Mouse (Mus musculus) bone marrow macrophage, adult 2 months (primary cell): Measurements from ENCODE around the gene Acadm. TPM values are rescaled to one million over a fixed set of nuclear protein-coding genes. Genes with fewer than 3 reads are reported as not detected.

Experiments
- H3K27ac ChIP-seq: 2 replicates; pipeline ENCODE4 v1.5.1; 2012; ENCODE audit warnings: low read depth, low read length; ENCODE audit not compliant: insufficient read depth
- H3K4me1 ChIP-seq: 2 replicates; pipeline ENCODE4 v1.6.1; 2012; ENCODE audit warnings: low read length; ENCODE audit not compliant: control insufficient read depth, insufficient read depth
- H3K4me3 ChIP-seq: 2 replicates; pipeline ENCODE4 v1.5.1; 2012; ENCODE audit warnings: mild to moderate bottlenecking, low read length, moderate library complexity; ENCODE audit not compliant: insufficient read depth
- CTCF ChIP-seq: IDR thresholded peaks from 2 replicates; pipeline ENCODE4 v1.5.1; 2012; ENCODE audit warnings: low read depth, mild to moderate bottlenecking, low read length, moderate library complexity
- POLR2A ChIP-seq: IDR thresholded peaks from 2 replicates; pipeline ENCODE4 v1.6.1; 2012; ENCODE audit warnings: mild to moderate bottlenecking, low read depth, low read length, borderline replicate concordance
- polyA plus RNA-seq: library from polyadenylated mRNA; stranded (reverse); fragments of >200 nt; gene quantifications from 2 replicates; pipeline ENCODE4 v1.2.4, GENCODE M21; 2012; ENCODE audit not compliant: missing spikeins, insufficient read depth, insufficient read length

Gene Acadm
- polyA plus RNA-seq, 1 experiment = 78.7 TPM

DNA sequence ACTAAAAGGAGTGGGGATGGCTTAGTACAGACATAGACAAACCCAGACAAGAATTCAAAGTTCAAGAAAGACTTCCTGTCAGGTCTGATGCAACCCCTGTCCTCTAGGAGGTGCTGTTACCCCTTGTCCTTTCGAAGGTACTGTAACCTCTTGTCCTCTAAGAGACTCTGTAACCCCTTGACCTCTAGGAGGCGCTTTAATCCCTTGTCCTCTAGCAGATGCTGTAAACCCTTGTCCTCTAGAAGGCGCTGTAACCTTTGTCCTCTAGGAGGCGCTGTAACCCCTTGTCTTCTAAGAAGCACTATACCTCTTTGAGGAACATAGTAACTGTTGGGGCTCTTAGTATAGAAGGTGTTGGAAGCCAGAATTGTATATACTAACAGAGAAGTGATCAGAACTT lies 24.1 kb upstream of the Acadm start:
- no peak for TF ChIP-seq POLR2A
- TF ChIP-seq CTCF = no peak
- no peak overlapping the region for H3K4me3 ChIP-seq
- H3K27ac ChIP-seq = no peak overlapping the region
- H3K4me1 ChIP-seq = no peaks in the 10 kb centered on the region

DNA sequence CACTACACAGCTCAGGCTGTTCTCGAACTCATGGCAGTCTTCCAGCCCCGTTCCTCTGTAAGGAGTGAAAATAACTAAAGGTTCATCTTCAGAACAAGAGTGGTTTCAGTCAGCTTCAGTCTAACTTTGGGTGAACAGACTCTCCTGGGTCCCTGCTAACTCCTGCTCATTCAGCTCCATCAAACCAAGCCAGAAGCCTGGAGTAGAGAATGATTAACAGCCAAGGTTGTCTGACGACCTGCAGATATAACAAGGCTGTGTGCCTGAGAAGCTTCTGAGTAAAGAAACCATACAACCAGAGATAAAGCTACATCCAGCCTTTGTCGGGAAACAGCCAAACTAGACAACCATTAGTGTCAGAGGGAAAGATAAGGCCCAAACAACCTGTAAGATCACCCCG lies 23.0 kb upstream of the Acadm start:
- Histone ChIP-seq H3K27ac (no peak overlapping the region), H3K4me3 (no peak overlapping the region), H3K4me1 (no peaks in the 10 kb centered on the region)
- TF ChIP-seq POLR2A = no peak
- TF ChIP-seq CTCF = no peak

DNA sequence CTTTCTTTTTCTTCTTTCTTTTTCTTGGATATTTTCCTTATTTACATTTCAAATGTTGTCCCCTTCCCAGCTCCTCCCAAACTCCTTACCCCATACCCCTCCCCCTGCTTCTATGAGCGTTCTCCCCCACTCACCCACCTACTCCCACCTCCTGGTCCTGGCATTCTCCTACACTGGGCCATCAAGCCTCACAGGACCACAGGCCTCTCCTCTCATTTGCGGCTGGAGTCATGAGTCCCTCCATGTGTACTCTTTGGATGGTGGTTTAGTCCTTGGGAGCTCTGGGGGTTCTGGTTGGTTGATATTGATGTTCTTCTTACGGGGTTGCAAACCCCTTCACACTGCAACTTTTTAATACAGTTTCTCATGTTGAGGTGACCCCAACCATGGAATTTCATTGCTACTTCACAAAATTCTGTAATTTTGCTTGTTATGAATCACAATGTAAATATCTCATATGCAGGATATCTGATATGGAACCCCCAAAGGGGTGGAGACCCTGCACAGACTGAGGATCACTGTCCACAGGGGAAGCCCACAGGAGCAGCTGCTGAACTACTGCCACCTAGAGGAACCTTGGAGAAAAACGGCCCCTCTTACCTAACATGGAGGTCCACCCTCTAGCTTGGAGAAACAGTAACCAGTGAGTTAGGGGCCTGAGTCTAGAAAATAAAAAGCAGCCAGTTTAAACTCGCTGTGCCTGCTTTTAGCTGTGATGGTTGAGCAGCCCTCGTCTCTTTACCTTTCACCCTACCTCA lies 17.4 kb upstream of the Acadm start:
- Histone ChIP-seq H3K27ac (no peak overlapping the region), H3K4me3 (no peak overlapping the region), H3K4me1 (no peaks in the 10 kb centered on the region)
- TF ChIP-seq POLR2A (no peak), CTCF (no peak; the same call in 1 of the 2 replicates)

DNA sequence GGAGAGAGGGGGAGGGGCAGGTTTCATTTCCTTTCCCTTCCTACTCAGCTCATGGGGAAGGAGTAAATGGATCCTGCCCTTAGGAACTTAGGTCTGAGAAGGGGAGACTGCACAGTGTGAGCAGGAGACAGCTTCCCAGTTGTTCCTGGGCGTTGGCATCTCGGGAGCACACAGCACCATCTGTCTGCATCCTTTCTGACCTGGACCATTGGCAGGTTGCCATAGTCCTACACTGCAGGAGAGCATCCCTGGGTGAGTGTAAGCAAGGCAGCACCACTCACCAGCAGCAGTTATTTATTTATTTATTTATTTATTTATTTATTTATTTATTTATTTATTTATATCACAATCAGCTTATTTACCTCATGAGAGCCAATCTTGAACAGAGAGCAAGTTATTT lies 16.5 kb upstream of the Acadm start:
- TF ChIP-seq CTCF (no peak), POLR2A (no peak)
- H3K4me1 ChIP-seq = no peaks in the 10 kb centered on the region
- H3K4me3 ChIP-seq = no peak overlapping the region
- H3K27ac ChIP-seq = no peak overlapping the region

DNA sequence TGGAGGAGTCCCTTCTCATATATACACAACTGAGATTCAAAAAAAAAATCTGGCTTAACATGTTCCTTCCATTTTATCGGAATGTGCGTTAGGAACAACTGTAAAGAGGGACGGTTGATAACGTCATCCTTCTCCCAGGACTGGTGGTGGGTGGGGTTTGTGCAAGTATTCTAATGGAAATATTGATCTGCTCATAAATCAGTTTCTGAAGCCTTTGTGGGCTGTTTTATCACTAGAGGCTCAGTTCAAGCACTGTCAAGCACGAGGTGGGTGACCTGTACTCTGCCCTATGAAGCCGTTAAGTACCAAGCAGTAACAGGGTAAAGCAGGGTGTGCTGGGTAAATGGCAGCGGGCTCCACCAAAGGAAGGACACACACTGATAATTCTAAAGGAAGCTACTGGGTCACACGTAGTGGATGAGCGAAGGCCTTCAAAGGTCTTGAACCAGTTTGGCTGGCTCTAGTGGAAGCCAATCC lies 15.3 kb upstream of the Acadm start:
- Histone ChIP-seq H3K27ac (no peak overlapping the region), H3K4me3 (no peak overlapping the region), H3K4me1 (no peaks in the 10 kb centered on the region)
- TF ChIP-seq POLR2A (no peak), CTCF (no peak)

DNA sequence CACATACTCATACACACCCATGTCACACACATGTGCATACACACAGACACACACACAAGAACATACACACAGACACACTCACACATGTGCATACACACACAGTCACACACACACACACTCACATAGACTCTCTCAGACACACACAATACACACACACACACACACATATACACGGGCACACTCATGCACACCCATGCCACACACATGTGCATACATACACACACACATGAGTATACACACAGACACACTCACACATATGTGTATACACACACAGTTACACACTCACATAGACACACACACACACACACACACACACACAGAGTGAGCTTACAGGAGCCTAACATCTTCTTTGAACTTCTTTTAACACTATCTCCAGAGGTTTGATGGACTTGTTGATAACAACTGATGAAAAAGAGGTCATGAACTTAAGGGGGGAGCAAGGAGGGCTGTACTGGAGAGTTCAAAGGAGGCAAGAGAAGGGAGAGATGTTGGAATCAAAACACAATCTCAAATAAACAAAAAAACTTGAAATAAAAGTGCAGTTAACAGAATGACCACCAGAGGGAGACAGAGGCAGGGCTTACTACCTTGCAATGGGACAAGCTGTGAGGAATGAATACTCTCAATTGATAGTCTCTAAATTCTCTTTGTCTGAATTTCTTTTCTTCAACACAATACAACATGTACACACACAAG lies 14.8 kb upstream of the Acadm start:
- TF ChIP-seq POLR2A (no peak), CTCF (no peak)
- H3K4me3 ChIP-seq = no peak overlapping the region
- no peak overlapping the region for H3K27ac ChIP-seq
- H3K4me1 ChIP-seq = no peaks in the 10 kb centered on the region

DNA sequence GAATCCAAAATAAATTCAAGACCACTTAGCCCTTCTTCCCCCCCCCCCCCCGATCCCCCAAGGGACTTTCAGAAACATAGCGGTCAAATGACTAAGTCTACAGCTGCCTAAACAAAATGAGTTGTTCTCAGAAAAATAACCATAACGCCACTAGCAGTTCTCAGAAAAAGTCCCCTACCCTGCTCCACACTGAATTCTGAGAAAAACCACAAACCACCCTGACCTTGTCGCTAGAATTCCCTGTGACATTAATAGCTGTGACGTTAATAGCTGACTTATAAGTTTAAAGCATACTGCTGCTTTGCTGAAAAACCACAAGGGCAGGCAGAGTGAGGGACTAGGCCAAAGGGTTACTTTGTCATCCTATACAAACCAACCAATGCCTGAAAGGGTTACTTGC lies 13.5 kb upstream of the Acadm start:
- H3K27ac ChIP-seq = no peak overlapping the region
- H3K4me1 ChIP-seq = no peaks in the 10 kb centered on the region
- no peak overlapping the region for H3K4me3 ChIP-seq
- no peak for TF ChIP-seq CTCF
- TF ChIP-seq POLR2A = no peak

DNA sequence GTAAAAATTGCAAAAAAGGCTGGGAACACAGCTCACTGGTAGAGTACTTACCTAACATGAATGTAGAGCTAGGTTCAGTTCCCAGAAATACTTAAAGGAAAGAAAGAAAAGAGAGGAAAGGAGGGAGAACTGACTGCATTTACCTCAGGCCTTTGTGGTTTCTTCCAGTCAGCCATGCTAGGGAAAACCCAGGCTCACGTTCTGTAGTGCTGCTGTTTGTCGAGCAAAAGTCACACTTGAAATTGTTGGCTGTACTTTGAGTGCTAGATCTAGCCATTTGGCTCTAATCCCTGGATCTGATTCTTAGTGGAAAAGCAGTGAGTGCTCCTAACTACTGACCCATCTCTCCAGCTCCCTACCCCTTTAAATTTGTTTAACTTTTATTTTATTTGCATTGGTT lies 3.7 kb upstream of the Acadm start:
- Histone ChIP-seq H3K4me3 (no peak overlapping the region), H3K27ac (no peak overlapping the region), H3K4me1 (no peaks in the 10 kb centered on the region)
- TF ChIP-seq POLR2A = no peak
- no peak for TF ChIP-seq CTCF

DNA sequence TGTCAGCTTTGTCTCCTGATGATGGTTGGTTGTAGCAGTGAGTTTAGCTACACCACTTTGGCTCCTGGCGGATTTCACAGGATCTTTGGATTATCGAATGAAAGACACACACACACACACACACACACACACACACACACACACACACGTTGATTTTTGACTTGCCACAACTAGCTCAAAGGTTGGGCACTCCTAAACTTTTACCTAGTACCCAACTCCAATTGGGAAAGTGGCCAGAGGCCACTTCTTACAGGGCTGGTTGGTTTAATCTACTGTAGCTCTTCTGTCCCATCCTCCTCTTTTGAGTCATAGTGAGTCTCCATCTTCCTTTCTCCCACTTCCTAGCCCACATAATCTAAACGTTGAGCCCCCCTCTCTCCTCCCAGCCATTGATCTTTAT lies 2.8 kb upstream of the Acadm start:
- Histone ChIP-seq H3K4me1 (peaks cover 7% of the 10 kb centered on the region), H3K4me3 (no peak overlapping the region), H3K27ac (no peak overlapping the region)
- TF ChIP-seq POLR2A = no peak
- TF ChIP-seq CTCF = no peak

DNA sequence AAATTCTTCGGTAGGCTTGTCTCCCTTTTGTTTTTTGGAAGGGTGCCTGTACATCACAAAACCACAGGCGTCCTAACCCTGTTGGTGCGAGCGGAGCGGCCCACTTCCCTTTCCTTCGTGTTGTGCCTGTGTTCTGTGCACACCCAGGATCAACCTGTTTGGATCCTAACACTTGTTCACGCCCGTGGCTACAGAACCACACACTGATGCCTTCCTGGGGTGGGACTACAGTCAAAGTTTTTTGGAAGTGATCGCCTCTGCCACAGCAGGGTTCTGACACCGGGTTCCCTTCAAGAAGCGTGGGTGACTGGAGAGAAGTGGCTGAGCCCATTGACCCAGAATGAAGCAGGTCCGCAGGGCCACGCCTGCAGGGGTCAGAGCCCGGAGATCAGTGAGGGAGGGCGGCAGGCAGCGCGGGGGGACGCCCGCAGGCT lies 514 bp downstream of the Acadm start:
- peak overlapping the region; percentile 80 for H3K27ac ChIP-seq
- peaks cover 7% of the 10 kb centered on the region for H3K4me1 ChIP-seq
- peak overlapping the region; percentile 90 for H3K4me3 ChIP-seq
- no peak for TF ChIP-seq POLR2A
- no peak for TF ChIP-seq CTCF
